Mouse (Mus musculus) frontal cortex, adult 2 months (tissue): Measurements from ENCODE around the gene Bcas3. TPM values are rescaled to one million over a fixed set of nuclear protein-coding genes. Genes with fewer than 3 reads are reported as not detected.

Experiments
- DNase-seq, 2 experiments: peaks; one replicate each; pipeline ENCODE4 v3.0.0; 2022; ENCODE audit warnings: low spot score in 1 of 2; ENCODE audit errors: extremely low spot score in 1 of 2
- polyA plus RNA-seq: library from polyadenylated mRNA; depleted of rRNA; stranded (reverse); fragments of >200 nt; gene quantifications from 2 replicates; pipeline ENCODE4 v1.2.3, GENCODE M21; 2012

Gene Bcas3
- polyA plus RNA-seq, 1 experiment, result 47.9 TPM

DNA sequence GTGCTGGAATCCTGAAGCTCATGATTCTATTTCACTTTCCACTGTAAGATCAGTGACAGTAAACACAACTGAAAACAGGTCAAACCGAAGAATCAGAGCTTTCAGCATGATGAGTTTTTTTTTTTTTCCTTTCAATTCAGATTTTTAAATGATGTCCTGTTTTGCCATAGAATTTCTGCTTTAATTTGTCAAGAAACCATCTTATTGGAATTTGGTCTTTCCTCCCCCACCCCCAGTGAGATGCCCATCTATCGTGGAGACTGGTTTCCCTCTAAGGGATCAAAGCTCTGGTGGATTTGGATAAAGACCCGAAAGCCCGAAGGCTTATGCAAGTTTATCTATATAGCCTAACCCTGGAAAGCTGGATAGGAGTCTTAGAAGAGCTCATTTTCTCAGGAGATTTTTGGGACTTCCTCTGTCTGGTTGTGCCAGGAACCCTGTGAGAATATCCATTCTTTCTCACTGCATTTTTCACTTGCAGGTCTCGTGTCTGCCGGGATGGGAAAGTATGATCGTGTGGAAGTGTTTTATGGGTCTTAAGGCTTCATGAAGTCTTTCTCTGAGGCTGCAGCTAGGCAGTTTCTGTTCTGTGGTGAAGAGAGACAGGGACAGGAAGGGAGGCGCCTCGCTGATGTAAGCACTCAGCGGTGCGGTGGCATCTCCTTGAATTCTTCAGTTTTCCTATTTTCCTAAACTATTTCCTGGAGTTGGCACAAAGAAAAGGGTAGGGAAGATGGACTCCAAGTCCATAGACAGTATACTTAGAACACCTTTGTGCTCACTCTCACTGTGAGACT lies 173.2 kb downstream of the Bcas3 start:
- no peak for DNase-seq

DNA sequence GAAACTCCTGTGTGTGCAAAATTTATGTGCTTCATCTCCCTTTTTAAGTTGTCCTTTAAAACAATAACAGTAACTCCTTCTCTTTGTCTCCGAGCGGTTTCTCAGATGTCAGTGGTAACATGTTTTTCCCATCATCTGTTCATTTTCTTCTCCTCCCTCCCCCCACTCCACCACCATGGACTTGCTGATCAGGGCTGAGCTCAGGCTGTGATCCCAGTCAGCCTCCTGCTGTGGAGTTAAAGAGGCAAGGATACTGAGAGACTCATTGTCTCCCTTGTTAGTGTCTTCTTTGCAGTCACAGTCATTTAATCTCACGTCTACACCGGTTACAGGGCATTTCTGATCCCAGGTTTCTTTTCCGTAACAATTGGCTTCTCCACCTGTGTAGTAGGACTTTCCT lies 174.3 kb downstream of the Bcas3 start:
- no peak for DNase-seq

DNA sequence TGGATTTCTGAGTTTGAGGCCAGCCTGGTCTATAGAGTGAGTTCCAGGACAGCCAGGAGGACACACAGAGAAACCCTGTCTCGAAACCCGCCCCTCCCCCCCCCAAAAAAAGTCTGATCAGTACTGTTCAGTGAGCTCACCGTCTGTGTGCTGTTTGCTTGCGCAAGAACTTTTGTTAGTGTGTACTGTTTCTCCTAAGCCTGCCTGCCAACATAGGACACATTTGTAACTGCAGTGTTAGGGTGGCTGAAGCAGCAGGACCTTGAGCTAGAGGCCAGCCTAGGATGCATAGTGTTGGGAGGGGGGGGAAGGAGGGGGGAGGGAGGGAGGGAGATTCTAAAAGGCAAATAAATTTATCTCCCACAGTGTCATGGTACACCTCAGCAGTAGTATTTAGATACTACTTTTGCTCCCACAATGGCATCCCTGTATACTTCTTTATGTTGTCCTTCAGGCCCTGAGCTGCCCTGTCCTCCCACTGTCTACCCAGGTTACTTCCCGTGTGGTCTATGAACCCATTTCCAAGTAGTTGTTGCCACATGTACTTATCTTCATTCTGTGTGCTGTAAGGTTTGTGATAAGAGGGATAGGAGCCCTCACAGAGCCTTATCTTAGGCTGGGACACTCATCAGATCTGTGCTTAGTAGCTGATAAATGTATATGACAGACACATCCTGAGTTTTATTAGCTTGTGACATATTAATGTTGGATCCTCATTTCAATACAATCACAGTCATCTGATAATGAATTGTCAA lies 176.7 kb downstream of the Bcas3 start:
- DNase-seq, result no peak

DNA sequence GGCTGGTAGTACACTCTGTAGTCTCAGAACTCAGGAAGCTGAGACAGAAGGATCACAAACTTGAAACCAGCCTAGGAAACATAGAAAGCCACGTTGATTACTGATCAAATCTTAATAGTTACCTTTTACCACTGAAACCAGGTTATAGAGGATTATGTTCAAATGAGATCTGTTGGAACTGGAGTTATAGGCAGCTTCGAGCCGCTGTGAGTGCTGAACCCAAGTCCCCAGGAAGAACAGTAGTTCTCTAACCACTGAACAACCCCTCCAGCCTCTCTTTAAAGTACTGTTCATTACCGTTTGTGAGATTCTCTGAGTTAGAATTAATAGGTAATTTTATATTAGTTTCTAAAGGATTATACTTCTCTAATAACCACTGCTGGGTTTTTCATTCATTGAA lies 188.0 kb downstream of the Bcas3 start:
- DNase-seq, result no peak

DNA sequence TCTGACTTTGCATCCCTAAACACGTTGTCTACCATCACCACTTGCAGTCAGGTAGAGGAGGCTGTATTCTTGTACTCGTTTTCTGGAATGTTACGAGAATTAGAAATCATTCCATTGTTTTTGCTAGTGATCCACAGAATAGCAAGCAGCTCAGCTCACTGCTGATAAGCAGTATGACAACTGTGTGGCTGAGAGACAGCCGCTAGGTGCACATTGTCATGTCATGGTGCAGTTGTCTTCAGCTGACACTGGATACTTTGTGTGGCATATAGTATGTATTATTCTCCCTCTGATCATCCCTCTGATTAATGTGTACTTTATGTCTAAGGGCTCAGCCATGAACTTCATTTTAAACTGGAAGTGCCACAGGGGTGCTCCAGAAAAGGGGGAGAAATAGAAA lies 190.3 kb downstream of the Bcas3 start:
- no peak for DNase-seq

DNA sequence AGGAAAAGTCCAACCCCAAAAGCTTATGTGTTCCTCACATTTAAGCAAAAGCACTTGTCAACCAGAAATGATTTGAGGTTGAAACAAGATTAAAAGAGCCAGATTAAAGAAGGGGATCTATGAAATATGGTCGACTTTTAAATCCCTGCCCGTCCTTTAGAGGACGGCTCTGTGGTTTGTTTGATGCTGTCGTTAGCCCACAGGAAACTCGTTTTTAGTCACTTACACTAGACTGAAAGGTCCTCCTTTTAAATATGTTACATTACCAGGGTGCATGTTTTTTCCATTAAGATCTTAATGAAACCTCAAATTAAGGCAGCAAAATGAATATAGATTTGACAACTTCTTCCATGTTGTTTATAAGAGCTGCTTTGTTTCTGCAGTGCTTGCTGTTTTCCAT lies 192.6 kb downstream of the Bcas3 start:
- DNase-seq, result no peak

DNA sequence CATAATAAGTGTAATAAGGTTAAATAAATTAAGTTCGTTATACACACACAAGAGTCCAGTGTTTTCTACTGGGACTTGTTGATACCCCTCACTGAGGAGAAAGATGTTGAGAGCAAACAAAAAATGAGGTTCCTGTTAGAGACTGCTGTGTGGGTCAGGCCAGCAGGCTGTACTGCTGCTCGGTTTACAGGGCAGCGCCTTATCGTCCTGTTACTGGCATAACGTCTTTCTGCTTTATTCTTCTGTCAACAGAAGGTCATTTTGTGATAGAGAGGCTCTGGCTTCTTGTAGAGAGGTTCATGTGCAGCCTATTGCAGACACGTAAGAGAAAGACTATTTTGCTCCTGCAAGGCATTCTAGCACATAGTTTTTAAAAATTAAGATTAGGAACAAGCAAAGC lies 195.0 kb downstream of the Bcas3 start:
- no peak for DNase-seq

DNA sequence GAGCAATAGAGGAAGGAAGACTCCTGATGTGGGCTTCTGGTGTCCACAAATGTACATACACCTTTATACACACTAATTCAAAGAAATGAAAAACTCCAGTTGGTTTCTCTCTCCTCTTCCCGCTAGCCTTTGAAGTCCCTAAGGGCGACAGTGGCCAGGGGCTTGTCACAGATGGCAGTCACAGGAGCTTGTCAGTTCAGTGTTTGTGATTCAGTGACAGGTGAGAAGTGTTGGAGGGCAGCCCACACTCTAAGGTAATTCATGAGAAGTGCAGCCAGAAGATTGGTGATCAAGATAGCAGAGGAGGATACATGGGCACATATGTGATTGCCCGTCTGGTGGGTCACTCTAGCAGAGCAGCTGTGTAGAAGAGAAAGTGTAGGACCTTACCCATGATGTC lies 196.7 kb downstream of the Bcas3 start:
- DNase-seq, result no peak

DNA sequence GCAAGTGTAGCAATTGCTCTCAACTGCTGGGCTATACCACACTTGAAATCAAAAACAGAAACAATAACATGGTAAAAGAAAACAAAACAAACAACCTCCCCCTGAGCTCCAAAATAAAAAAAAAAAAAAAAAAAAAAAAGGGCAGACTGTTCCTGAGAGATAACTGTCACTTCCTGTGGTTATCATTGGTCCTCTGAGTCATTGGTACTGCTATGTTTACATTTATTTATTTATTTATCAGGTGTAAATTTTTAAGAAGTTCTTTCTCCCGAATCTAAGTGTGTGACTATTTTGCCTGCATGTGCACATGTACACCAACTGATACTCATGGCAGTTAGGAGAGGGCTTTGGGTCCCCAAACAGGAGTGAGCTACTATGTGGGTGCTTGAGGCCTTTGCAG lies 202.1 kb downstream of the Bcas3 start:
- no peak for DNase-seq

DNA sequence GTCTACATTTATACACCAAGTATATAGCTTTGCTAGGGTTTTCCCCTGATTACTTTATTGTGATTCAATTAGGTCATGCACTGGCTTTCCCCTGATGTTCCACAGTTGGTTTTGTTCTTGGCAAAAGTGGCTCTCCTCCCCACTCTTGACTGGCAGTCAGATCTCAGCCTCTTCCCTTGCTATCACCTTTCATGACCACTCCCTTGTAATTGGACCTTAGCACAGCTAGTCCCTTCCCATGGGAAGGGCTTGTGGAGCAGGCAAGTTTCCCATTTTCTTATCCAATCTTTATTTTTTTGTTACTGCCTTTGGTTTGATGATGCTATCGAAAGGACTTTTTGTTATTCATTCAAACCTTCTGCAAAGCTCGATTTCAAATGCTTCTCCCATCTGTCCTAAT lies 202.8 kb downstream of the Bcas3 start:
- DNase-seq, result no peak

DNA sequence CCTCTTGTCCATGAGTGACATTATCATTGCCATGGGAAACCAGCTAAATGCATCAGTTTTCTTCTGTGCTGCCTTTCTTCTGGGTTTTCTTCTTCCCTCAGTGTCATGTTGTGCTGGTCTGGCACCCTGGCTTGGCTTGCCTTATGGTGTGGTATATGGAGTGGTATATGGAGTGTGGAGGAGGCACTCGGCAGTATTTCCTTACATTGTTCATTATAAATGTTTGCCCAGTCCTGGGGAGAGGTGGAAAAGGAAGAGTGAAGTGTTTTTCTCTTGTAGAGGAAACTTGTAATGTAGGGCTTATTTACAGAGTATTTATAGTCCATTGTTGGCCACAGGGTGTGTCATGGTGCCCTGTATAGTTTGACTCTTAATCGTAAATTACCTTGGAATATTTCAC lies 212.1 kb downstream of the Bcas3 start:
- no peak for DNase-seq

DNA sequence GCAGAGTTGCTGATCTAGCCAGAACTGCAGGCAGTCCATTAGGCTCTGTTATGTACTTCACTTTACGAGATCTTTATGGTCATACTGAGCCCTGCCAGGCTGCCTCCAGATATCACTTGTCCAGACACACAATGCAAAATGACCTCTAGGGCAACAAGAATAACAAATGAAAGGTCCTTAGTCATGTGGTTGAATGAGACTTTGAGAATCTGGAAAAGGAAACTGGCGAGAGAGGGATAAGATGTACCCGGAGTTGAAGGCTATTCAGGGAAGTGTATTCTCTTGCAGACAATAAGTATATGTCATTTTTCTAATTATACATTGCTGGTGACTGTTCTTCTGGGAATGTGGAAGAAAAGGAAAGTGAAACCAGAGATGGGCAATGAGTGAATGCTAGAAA lies 218.1 kb downstream of the Bcas3 start:
- DNase-seq, result no peak

DNA sequence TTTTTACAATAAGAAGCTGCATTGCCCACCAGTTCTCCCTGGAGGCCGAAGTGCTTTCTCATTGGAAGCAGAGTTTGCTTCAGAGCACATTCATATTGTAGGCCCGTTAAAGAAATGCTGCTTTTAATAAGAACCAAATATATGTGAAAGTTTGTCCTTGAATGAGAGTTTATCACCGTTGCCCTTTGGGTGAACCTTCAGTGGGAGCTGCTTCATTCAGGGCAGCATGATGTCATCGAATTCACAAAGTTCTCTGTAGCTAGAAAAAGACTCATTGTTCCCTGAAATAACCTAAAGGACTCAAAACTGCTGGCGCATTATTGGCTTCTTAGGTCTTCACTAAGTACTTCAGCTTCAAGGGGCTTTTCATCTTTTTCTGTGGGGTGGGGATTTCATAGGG lies 219.0 kb downstream of the Bcas3 start:
- no peak for DNase-seq

DNA sequence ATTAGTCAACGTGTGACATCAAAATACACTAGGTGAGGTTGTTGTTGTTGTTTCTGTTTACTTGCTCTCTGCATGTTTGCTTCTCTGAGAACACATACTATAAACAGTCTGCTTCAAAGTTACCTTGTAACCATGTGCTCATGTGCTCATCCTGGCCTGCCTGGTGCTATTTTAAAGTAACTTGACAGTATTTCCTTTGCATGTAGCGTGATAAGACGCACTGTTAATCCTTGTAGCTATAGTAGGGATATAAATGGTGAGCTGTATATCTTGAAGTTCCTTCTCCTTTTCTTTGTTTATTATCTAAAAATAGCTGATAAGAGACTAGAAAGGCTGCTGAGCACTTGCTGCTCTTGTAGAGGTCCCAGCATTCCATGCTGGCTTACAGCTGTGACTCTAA lies 219.6 kb downstream of the Bcas3 start:
- DNase-seq, result no peak

DNA sequence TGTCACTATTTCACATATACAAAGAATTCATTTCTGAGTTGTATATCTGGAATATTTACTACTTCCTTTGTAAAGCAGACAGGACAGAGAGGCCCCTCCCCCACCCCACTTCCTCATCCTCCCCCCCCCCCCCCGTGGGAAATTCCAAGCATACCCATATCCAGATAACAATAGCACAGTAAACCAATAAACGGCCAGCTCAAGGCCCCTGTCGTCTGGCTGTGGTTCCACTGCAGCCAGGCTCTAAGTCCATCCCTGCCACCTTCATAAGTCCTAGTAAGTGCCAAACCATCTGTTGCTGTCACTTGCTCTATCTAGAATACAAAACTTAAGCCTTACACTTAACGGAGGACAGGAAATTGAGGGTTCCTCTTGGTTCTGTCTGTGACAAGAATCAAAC lies 221.5 kb downstream of the Bcas3 start:
- no peak for DNase-seq

DNA sequence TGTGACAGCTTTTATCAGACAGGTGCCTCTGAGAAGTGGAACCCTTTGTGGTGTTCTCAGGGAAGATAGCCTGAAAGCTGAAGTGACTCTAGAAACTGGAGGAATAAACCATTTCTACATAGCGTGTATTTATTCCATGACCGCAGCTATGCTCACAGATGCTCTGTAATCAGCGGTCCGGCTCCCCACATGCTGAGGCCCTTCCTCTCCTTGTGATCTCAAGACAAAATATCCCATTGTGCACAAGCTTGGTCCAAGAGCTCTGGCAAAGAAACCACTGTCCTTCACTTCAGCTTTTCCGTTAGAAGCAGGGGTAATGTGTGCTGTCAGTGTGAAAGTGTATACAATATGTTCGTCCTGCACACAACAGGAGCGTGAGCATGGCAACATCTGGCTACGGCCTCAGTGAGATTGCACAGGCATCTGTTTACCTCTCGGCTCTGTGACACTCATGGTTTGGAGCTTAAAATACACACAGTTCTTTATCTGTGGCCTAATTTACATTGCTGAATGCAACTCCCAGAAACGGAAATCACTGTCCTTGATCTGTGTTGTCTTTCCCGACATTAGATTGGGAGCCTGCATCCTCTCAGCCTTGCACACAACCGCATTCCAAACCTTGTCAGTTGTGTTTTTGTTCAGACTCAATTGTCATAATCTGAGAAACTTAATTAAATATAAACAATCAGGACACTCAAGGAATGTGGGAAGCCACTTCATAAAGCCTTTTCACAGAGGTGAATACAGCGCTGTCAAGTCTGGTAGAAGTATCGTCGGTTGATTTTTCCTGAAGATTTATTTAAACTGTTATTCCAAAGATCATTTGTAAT lies 225.1 kb downstream of the Bcas3 start:
- DNase-seq, result no peak

DNA sequence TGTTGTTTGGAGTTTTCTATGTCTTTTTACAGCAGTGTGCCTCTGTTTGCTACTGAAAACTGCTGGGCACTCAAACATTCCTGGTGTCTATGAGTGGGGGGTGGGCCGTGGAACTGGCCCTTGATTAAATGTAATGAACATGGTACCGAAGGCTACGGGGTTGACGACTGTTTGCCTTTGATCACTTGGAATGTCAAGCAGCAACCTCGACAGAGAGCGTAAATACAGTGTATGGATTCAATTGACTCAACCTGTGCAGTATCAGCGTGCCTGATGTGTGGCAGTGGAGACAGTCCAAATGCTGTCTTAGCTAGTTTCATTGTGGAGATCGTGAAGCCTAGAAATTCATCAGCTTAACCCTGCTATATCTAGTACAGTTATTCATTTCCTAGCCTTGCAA lies 231.1 kb downstream of the Bcas3 start:
- DNase-seq, result no peak

DNA sequence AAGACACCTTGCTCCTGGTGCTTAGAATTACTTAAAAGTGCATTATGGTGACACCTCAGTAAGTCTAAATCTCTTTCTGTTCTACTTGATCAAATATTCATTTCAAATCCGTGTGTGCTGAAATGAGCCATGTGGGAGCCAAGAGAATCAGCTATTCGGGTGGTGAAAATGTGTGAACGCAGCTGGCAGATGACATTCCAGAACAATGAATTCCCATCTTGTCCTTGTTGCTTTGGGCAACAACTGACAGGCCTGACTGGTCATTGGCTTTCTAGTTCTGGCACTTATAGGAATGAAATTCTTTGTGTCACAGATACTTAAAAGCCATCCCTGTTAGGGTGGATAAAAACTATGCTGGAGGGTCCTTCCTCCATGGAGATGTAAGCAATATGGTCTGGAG lies 240.7 kb downstream of the Bcas3 start:
- no peak for DNase-seq

DNA sequence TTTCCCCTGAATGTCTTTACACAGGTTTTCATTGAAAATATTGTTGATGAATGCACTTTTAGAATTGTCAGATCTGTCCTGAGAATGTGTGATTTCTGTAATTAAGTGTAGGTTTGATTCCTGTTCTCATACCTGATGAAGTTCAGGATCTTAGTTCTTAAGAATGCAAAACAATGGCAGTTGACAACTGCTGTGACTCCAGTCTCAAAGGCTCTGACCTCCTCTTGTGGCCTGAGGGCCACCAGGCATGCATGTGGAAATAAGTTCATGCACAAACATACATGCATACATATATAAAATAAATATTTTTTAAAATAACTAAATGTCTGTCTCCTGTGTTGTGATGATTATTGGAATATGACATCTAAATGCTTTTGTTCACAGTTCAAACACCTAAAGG lies 246.3 kb downstream of the Bcas3 start:
- no peak for DNase-seq

DNA sequence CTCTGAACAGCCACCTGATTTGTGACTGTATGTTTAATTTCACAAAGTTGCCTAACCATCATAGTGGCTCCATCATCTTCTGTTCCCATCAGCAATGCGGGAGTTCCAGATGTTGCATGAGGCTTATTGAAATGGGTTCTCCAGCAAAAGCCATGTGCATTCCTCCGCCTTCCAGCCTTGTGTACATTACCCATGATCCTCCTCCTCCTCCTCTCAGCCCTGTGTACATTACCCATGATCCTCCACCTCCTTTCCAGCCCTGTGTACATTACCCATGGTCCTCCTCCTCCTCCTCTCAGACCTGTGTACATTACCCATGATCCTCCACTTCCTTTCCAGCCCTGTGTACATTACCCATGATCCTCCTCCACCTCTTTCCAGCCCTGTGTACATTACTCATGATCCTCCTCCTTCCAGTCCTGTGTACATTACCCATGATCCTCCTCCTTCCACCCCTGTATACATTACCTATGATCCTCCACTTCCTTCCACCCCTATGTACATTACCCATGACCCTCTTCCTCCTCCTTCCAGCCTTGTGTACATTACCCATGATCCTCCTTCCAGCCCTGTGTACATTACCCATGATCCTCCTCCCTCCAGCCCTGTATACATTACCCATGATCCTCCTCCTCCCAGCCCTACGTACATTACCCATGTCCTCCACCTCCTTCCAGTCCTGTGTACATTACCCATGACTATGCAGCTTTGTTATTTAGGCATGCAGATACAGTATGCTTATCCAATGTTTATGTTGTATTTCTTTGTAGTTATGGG lies 250.8 kb downstream of the Bcas3 start:
- no peak for DNase-seq
